Mouse (Mus musculus) forebrain, postnatal 0 days (tissue): Measurements from ENCODE around the gene Slc25a11. TPM values are rescaled to one million over a fixed set of nuclear protein-coding genes. Genes with fewer than 3 reads are reported as not detected.

Source experiments
- ATAC-seq: fragments of 200-750 bp; cut with Nextera tagmentation; 2 replicates; pipeline ENCODE4 v1.8.0; 2017; ENCODE audit warnings: mild to moderate bottlenecking, moderate library complexity
- DNase-seq: peaks from one replicate; pipeline ENCODE4 v3.0.0-alpha.2; 2015
- H3K27ac ChIP-seq: fragments of 300-500 bp; sonication (generic); 2 replicates; pipeline ENCODE4 v1.5.1; 2014; ENCODE audit warnings: low read depth, mild to moderate bottlenecking, antibody characterized with exemption, low read length, moderate library complexity, mixed read lengths
- H3K27me3 ChIP-seq: fragments of 300-500 bp; sonication (generic); 2 replicates; pipeline ENCODE4 v1.6.1; 2014; ENCODE audit warnings: mild to moderate bottlenecking, low read length, mixed read lengths; ENCODE audit not compliant: insufficient read depth
- H3K36me3 ChIP-seq: fragments of 300-500 bp; sonication (generic); 2 replicates; pipeline ENCODE4 v1.6.1; 2014; ENCODE audit warnings: mild to moderate bottlenecking, moderate library complexity; ENCODE audit not compliant: insufficient read depth
- H3K4me1 ChIP-seq: fragments of 300-500 bp; sonication (generic); 2 replicates; pipeline ENCODE4 v1.6.1; 2014; ENCODE audit warnings: antibody characterized with exemption; ENCODE audit not compliant: insufficient read depth
- H3K4me2 ChIP-seq: fragments of 300-500 bp; sonication (generic); 2 replicates; pipeline ENCODE4 v1.6.1; 2014; ENCODE audit warnings: low read depth, mild to moderate bottlenecking, moderate library complexity
- H3K4me3 ChIP-seq: fragments of 300-500 bp; sonication (generic); 2 replicates; pipeline ENCODE4 v1.5.1; 2014; ENCODE audit warnings: low read depth, low read length, mixed read lengths
- H3K9ac ChIP-seq: fragments of 300-500 bp; sonication (generic); 2 replicates; pipeline ENCODE4 v1.6.1; 2014; ENCODE audit warnings: mild to moderate bottlenecking
- H3K9me3 ChIP-seq: fragments of 300-500 bp; sonication (generic); 2 replicates; pipeline ENCODE4 v1.6.1; 2016; ENCODE audit warnings: low read length
- CTCF ChIP-seq: sonication (generic); IDR thresholded peaks from 2 replicates; pipeline ENCODE4 v1.5.1; 2016; ENCODE audit warnings: antibody characterized with exemption, control low read depth, low read depth
- WGBS: fragments of 180-500 bp; shearing (Covaris S2); extraction: QIAGEN DNeasy Blood & Tissue Kit; methylation state at CpG from one replicate; pipeline ENCODE4 v1.1.7; 2014; 5-methylcytosine and 5-hydroxymethylcytosine counted together
- polyA plus RNA-seq: library from polyadenylated mRNA; unstranded; fragments of >200 nt; fragmentation: Nextera tagmentation; extraction: Ambion mirVana; gene quantifications from 2 replicates; pipeline ENCODE4 v1.2.1, GENCODE M21; 2015
- total RNA-seq: library from RNA; depleted of rRNA; stranded (reverse); fragments of >200 nt; gene quantifications from 2 replicates; pipeline ENCODE4 v1.2.3, GENCODE M21; 2014

The Slc25a11 gene
- total and polyA plus RNA-seq, 2 experiments from 2014 or later, result 134 to 160 TPM

DNA sequence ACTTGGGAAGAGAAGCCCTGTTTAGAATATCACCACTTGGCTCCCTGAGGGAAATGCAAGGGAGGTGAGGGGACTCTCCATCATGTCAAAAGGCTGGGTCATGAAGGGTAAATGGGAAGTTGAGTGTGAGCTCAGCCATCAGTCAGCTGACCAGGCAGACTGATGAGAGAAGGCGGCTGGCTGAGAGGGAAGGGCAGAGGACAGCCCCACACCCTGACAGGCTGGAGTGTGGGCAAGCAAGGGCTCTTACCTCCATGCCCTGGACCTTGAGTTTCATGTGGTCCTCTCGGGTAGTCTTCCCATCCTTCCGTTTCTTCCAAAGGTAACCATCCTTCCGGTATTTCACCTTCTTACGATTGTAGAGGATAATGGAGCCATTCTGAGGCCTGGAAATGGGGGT lies 36.4 kb upstream of the Slc25a11 start:
- no peak overlapping the region for H3K9ac ChIP-seq
- WGBS, result 91% methylated on average over 5 of the region's 5 CpGs
- no peaks in the 10 kb centered on the region for H3K9me3 ChIP-seq
- H3K4me2 ChIP-seq, result no peak overlapping the region
- peaks cover 47% of the 10 kb centered on the region for H3K36me3 ChIP-seq
- H3K4me1 ChIP-seq, result peaks cover 15% of the 10 kb centered on the region; the same call in 1 of the 2 replicates
- no peak overlapping the region for H3K4me3 ChIP-seq
- TF ChIP-seq CTCF, result no peak
- DNase-seq (no peak), ATAC-seq (no peak)
- no peak overlapping the region for H3K27ac ChIP-seq
- H3K27me3 ChIP-seq, result no peaks in the 10 kb centered on the region

DNA sequence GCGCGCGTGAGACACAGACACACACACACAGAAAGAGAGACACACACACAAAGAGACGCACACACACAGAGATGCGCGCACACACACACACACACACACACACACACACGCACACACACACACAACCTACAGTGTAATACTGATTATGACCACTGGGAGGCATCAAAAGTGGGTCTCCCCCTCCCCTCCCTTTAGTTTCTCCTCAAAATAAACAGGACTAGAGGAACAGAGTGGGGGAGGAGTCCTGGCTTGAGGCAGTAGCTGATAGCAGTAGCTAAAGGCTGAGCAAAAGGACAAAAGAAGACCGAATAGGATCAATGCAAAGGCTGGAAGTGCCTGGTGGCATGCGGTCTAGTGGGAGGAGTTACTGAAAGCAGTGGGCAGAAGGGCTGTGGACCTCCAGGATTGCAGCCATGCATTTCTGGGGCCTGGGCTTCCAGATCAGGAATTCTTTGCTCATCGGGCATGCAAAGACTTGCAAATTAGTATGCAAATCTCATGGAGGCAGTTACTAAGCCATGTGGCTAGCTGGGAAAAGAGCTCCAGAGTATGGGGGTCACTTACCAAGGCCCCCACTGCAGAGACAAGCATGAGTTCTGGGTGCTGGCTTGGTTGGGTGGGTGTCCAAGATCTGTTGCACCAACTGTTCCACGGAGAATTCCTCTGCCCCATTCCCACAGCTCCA lies 34.8 kb upstream of the Slc25a11 start:
- WGBS, result 10% methylated on average over 11 of the region's 11 CpGs
- no peaks in the 10 kb centered on the region for H3K27me3 ChIP-seq
- TF ChIP-seq CTCF, result peak; percentile 92
- ATAC-seq (peak; percentile 89), DNase-seq (peak; percentile 87)
- peak overlapping the region; percentile 68 for H3K27ac ChIP-seq
- peaks cover 8% of the 10 kb centered on the region; the same call in 1 of the 2 replicates for H3K4me1 ChIP-seq
- no peaks in the 10 kb centered on the region for H3K9me3 ChIP-seq
- peaks cover 53% of the 10 kb centered on the region for H3K36me3 ChIP-seq
- H3K9ac ChIP-seq, result peak overlapping the region; percentile 23; the same call in 1 of the 2 replicates
- peak overlapping the region; percentile 26; the same call in 1 of the 2 replicates for H3K4me2 ChIP-seq
- no peak overlapping the region for H3K4me3 ChIP-seq

DNA sequence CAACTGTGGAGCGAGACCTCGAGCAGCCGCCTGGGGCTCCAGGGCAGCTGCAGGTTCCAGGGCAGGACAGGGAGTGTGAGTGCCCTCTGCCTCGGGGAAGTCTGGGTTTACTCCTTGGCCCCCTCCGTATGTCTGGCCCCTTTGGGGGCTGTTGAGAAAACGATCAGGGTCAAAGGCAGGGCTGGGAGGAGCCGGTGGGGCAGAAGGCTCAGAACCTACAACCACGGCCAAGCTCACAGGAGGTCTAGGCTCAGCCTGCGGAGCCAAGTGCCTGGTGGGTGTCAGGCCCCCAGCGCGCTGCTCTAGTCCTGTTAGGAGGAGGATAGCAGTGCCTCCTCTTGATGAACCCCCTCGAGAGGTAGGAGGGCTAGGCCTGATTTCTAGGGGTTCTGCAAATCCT lies 33.9 kb upstream of the Slc25a11 start:
- no peak overlapping the region for H3K4me2 ChIP-seq
- no peaks in the 10 kb centered on the region for H3K4me1 ChIP-seq
- WGBS, result 70% methylated on average over 12 of the region's 12 CpGs
- peaks cover 62% of the 10 kb centered on the region for H3K36me3 ChIP-seq
- H3K4me3 ChIP-seq, result no peak overlapping the region
- TF ChIP-seq CTCF, result no peak
- H3K9ac ChIP-seq, result 0 out of 2 replicates have a peak overlapping the region, but pooled peaks have one; percentile 10
- DNase-seq (no peak), ATAC-seq (no peak)
- no peaks in the 10 kb centered on the region for H3K9me3 ChIP-seq
- H3K27me3 ChIP-seq, result no peaks in the 10 kb centered on the region
- peak overlapping the region; percentile 64 for H3K27ac ChIP-seq

DNA sequence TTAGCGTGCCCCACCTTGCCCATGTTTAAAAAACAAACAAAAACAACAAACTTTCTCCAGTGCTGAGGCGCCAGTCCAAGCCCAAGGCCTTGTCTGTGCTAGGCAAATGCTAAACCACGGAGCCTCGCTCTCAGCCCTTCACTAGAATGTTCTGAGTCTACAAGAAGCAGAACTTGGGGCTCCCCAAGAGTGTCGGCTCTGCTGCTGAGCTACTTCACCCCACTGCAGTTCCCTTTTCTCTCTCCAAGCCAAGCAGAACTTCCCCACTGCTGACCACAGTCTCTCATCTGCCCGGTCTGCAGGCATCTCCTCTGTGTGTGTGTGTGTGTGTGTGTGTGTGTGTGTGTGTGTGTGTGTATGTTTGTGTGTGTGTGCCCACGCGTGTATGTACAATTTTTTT lies 32.6 kb upstream of the Slc25a11 start:
- Histone ChIP-seq H3K4me1 (no peaks in the 10 kb centered on the region), H3K36me3 (peaks cover 71% of the 10 kb centered on the region), H3K4me2 (no peak overlapping the region), H3K27me3 (no peaks in the 10 kb centered on the region), H3K4me3 (no peak overlapping the region), H3K27ac (no peak overlapping the region), H3K9me3 (no peaks in the 10 kb centered on the region), H3K9ac (no peak overlapping the region)
- 93% methylated on average over 8 of the region's 8 CpGs for WGBS
- DNase-seq, result no peak
- TF ChIP-seq CTCF, result no peak
- no peak for ATAC-seq

DNA sequence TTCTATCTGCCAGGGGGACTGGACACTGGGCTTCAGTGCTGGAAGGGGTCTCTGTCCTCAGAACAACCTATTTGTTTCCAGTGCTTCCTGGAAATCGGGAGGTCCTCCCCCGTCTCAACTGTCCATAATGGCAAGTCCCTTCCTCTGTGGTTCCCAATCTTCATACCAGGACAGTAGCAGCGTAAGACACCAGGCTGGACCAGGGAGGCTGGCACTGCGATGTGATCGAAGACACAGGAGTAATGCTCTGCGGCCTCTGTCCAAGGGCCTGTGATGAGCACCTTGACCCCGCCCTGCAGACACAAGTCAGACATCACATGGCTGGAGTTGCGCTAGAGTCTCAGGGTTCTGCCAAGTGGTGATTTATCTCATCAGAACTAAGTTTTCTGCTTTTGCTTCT lies 32.1 kb upstream of the Slc25a11 start:
- peaks cover 69% of the 10 kb centered on the region for H3K36me3 ChIP-seq
- H3K27me3 ChIP-seq, result no peaks in the 10 kb centered on the region
- H3K9me3 ChIP-seq, result no peaks in the 10 kb centered on the region
- 96% methylated on average over 8 of the region's 8 CpGs for WGBS
- H3K9ac ChIP-seq, result no peak overlapping the region
- H3K27ac ChIP-seq, result no peak overlapping the region
- no peak for TF ChIP-seq CTCF
- no peak overlapping the region for H3K4me3 ChIP-seq
- DNase-seq (no peak), ATAC-seq (no peak)
- H3K4me2 ChIP-seq, result no peak overlapping the region
- no peaks in the 10 kb centered on the region for H3K4me1 ChIP-seq

DNA sequence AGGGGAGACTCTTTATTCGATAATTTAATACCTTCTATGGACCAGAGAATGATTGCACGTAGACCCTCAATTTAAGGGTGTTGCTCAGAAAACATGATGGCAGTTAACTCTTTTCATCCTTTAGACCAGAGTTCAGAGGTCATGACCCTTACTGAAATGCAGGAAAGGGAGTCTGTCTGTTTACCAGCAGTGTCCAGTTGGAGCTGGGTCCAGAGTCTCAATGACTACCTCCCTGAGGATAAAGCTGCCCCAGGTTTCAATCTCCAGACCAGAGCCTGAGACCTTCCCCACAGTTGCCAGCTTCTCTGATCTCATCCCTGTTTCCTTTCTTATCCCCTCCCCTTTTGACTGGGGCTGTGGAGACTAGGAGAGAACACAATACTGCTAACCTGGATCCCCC lies 31.3 kb upstream of the Slc25a11 start:
- Histone ChIP-seq H3K4me1 (no peaks in the 10 kb centered on the region), H3K4me2 (no peak overlapping the region), H3K36me3 (peaks cover 70% of the 10 kb centered on the region), H3K4me3 (no peak overlapping the region), H3K27ac (no peak overlapping the region), H3K9ac (no peak overlapping the region), H3K9me3 (no peaks in the 10 kb centered on the region), H3K27me3 (no peaks in the 10 kb centered on the region)
- ATAC-seq, result no peak
- WGBS, result 80% methylated on average over 2 of the region's 2 CpGs
- no peak for DNase-seq
- TF ChIP-seq CTCF, result no peak

DNA sequence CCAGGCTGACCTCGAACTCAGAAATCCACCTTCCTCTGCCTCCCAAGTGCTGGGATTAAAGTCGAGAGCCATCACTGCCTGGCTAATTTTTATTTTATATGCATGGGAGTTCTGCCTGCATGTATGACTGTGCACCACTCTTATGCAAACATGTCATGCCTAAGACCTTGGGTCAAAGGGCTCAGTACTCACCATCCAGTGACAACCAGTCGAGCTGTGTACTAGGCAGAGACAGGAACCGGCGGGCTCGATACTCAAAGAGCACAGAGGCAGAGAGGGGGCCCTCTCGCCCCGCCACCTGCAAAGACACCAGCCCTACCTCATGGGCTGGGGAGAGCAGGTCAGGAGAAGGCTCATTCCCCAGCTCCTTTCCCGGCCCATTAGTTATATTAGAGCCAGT lies 30.8 kb upstream of the Slc25a11 start:
- no peak for ATAC-seq
- DNase-seq, result no peak
- H3K9ac ChIP-seq, result no peak overlapping the region
- no peak overlapping the region for H3K4me2 ChIP-seq
- H3K4me1 ChIP-seq, result no peaks in the 10 kb centered on the region
- H3K4me3 ChIP-seq, result no peak overlapping the region
- H3K9me3 ChIP-seq, result no peaks in the 10 kb centered on the region
- no peak for TF ChIP-seq CTCF
- H3K36me3 ChIP-seq, result peaks cover 67% of the 10 kb centered on the region
- H3K27me3 ChIP-seq, result no peaks in the 10 kb centered on the region
- 86% methylated on average over 9 of the region's 9 CpGs for WGBS
- no peak overlapping the region for H3K27ac ChIP-seq
